Mouse (Mus musculus) ES-E14 (cell line): ENCODE measurements around the gene 6430571L13Rik.

ENCODE experiments used
- HCFC1 ChIP-seq: IDR thresholded peaks from 2 replicates; pipeline ENCODE4 v1.6.1; 2012; ENCODE audit warnings: low read length, inconsistent platforms, borderline replicate concordance; ENCODE audit not compliant: insufficient read depth
- ZC3H11A ChIP-seq: IDR thresholded peaks from 2 replicates; pipeline ENCODE4 v1.6.1; 2012; ENCODE audit warnings: low read depth, mild to moderate bottlenecking, inconsistent platforms, low read length, borderline replicate concordance
- ZNF384 ChIP-seq: IDR thresholded peaks from 2 replicates; pipeline ENCODE4 v1.6.1; 2012; ENCODE audit warnings: low read depth, low read length, inconsistent platforms

DNA sequence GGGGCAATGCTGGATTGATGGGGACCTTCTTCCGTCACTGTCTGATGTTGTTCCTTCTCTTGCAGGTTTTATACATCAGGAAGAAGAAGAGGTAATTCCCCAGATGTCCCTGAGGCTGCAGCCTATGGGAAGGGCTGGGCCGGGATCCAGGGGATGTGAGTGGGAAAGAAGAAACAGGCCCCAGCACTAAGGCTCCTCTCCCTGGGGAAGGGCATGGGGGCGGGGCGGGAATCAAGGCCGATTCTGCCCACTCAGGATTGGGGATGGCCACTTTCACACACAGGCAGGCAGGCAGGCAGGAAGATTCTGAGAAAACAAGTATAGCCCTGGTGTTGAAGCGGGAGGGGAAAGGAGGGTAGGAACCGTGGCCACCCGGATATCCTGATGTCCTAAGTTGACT is 5.7 kb downstream of the 6430571L13Rik start:
- TF ChIP-seq ZNF384 (no peak), HCFC1 (no peak), ZC3H11A (no peak)
